Comparison of ENCODE assay signal across 9 mouse cellular contexts in genomic region chr9:57932831-57933602, GRCm38 (mm10). TPM values are rescaled to one million over a fixed set of nuclear protein-coding genes. Genes with fewer than 3 reads are reported as not detected.
DNase-seq lines count a peak whose midpoint lies in the region.
"Had no signal": no experiment of that assay in that cellular context is flagged by ENCODE, and none has a peak within 500 bp of the region (broad histone marks: within the 10 kb centered on the region; RNA-seq: fewer than 3 reads in every experiment).

No protein-coding gene starts in this region.

- 89% methylated on average over 6 of the region's 6 CpGs for WGBS in embryonic facial prominence, embryonic 10.5 days

- no peak overlapping the region for H3K27ac ChIP-seq in embryonic facial prominence, embryonic 10.5 days (replicated peaks)
- H3K27ac ChIP-seq: macrophage had no signal

- H3K9me3 ChIP-seq in embryonic facial prominence, embryonic 10.5 days, result no peaks in the 10 kb centered on the region

- no peak overlapping the region for H3K4me3 ChIP-seq in embryonic facial prominence, embryonic 10.5 days

- H3K4me1 ChIP-seq in embryonic facial prominence, embryonic 10.5 days, result peaks cover 9% of the 10 kb centered on the region; the same call in 1 of the 2 replicates

- peak; percentile 28 for DNase-seq in thymus, postnatal 4 days
- DNase-seq in thymus, postnatal 25 days, result no peak
- DNase-seq in cerebellum, postnatal 25 days, result peak; percentile 85 to 89
- DNase-seq in layer of hippocampus, postnatal 10 days (ENCODE audit: low spot score in 2 of 2), result peak; percentile 67 to 73
- no peak for DNase-seq in embryonic facial prominence, embryonic 10.5 days (ENCODE audit: low spot score)
- no peak for DNase-seq in spleen, postnatal 14 days (ENCODE audit: low spot score in 2 of 2)
- DNase-seq in urinary bladder, adult 2 months (ENCODE audit: low spot score), result no peak
- DNase-seq: kidney, adult 9 months had no signal

- peaks cover 26% of the 10 kb centered on the region for H3K36me3 ChIP-seq in embryonic facial prominence, embryonic 10.5 days (replicated peaks)

- peaks cover 17% of the 10 kb centered on the region for H3K27me3 ChIP-seq in embryonic facial prominence, embryonic 10.5 days (replicated peaks; ENCODE audit: low read depth, poor library complexity, severe bottlenecking)

RNA-seq across cellular contexts. Expression of gene Sema7a, which starts 6.9 kb away (rescaled TPM):
- total RNA-seq in layer of hippocampus, postnatal 10 days (2021), result 100 to 1,000 TPM; 100 to 104 TPM
- 0.08 and 0.25 TPM in 2 replicates for polyA plus RNA-seq in embryonic facial prominence, embryonic 10.5 days (2016; fragmentation: Nextera tagmentation; extraction: Ambion mirVana)
- polyA plus RNA-seq in urinary bladder, adult 2 months (2012; rRNA removed), result 13.6 and 14.8 TPM in 2 replicates

RNA-seq across cellular contexts. Expression of gene Ubl7, which starts 22.2 kb away (rescaled TPM):
- 10 to 100 TPM; 95.3 to 98.4 TPM for total RNA-seq in layer of hippocampus, postnatal 10 days (2021)
- 118 and 130 TPM in 2 replicates for polyA plus RNA-seq in embryonic facial prominence, embryonic 10.5 days (2016; fragmentation: Nextera tagmentation; extraction: Ambion mirVana)
- 69.2 and 74.7 TPM in 2 replicates for polyA plus RNA-seq in urinary bladder, adult 2 months (2012; rRNA removed)

Comparison
In these comparisons a context has a peak if more than half of its experiments do, and no peak if none do; other contexts are left out.
1. DNase-seq: peak in thymus, postnatal 4 days (single experiment), cerebellum, postnatal 25 days (2 of 2) and layer of hippocampus, postnatal 10 days (2 of 2); none in thymus, postnatal 25 days (single experiment), embryonic facial prominence, embryonic 10.5 days (single experiment), spleen, postnatal 14 days (0 of 2) and urinary bladder, adult 2 months (single experiment).
2. RNA of gene Sema7a, which starts 6.9 kb away (polyA plus RNA-seq): 13.6 to 14.8 TPM in urinary bladder, adult 2 months; 0.08 to 0.25 TPM in embryonic facial prominence, embryonic 10.5 days; every median in the first group is over 10 times any median in the second.